Mouse (Mus musculus) neural tube, embryonic 11.5 days (tissue): ENCODE results near the gene Rragd. TPM values are rescaled to one million over a fixed set of nuclear protein-coding genes. Genes with fewer than 3 reads are reported as not detected.

Source experiments
- ATAC-seq: fragments of 200-750 bp; cut with Nextera tagmentation; 2 replicates; pipeline ENCODE4 v1.8.0; 2017; ENCODE audit warnings: moderate number of reproducible peaks, mild to moderate bottlenecking, moderate TSS enrichment, moderate library complexity; ENCODE audit not compliant: insufficient read depth, low FRiP score, low TSS enrichment
- DNase-seq: peaks from one replicate; pipeline ENCODE4 v3.0.0-alpha.2; 2015; ENCODE audit warnings: low spot score
- H3K27ac ChIP-seq: fragments of 300-500 bp; sonication (generic); 2 replicates; pipeline ENCODE4 v1.5.1; 2014; ENCODE audit warnings: low read depth, mild to moderate bottlenecking, low read length
- H3K27me3 ChIP-seq: fragments of 300-500 bp; sonication (generic); 2 replicates; pipeline ENCODE4 v1.6.1; 2014; ENCODE audit warnings: mild to moderate bottlenecking, low read length, mixed read lengths; ENCODE audit not compliant: control insufficient read depth, insufficient read depth
- H3K36me3 ChIP-seq: fragments of 300-500 bp; sonication (generic); 2 replicates; pipeline ENCODE4 v1.6.1; 2014; ENCODE audit warnings: mild to moderate bottlenecking, low read length, moderate library complexity, mixed read lengths; ENCODE audit not compliant: control insufficient read depth, insufficient read depth
- H3K4me1 ChIP-seq: fragments of 300-500 bp; sonication (generic); 2 replicates; pipeline ENCODE4 v1.6.1; 2014; ENCODE audit warnings: low read length, mixed read lengths; ENCODE audit not compliant: control insufficient read depth, insufficient read depth
- H3K4me2 ChIP-seq: fragments of 300-500 bp; sonication (generic); 2 replicates; pipeline ENCODE4 v1.6.1; 2014; ENCODE audit warnings: low read depth, mild to moderate bottlenecking, moderate library complexity
- H3K4me3 ChIP-seq: fragments of 300-500 bp; sonication (generic); 2 replicates; pipeline ENCODE4 v1.5.1; 2014; ENCODE audit warnings: low read depth, low read length
- H3K9ac ChIP-seq: fragments of 300-500 bp; sonication (generic); 2 replicates; pipeline ENCODE4 v1.6.1; 2014; ENCODE audit warnings: mild to moderate bottlenecking, low read length
- H3K9me3 ChIP-seq: fragments of 300-500 bp; sonication (generic); 2 replicates; pipeline ENCODE4 v1.6.1; 2016; ENCODE audit warnings: low read length; ENCODE audit not compliant: control insufficient read depth
- WGBS: fragments of 180-500 bp; shearing (Covaris S2); extraction: QIAGEN DNeasy Blood & Tissue Kit; methylation state at CpG from one replicate; pipeline ENCODE4 v1.1.7; 2014; 5-methylcytosine and 5-hydroxymethylcytosine counted together
- polyA plus RNA-seq: library from polyadenylated mRNA; unstranded; fragments of >200 nt; fragmentation: Nextera tagmentation; extraction: Ambion mirVana; gene quantifications from 2 replicates; pipeline ENCODE4 v1.2.1, GENCODE M21; 2014

The Rragd gene
- polyA plus RNA-seq, 1 experiment from 2014 or later, result 40.5 TPM

- no peak overlapping the region for H3K27ac ChIP-seq
- ATAC-seq (no peak), DNase-seq (no peak)
- WGBS, result 83% methylated on average over 4 of the region's 4 CpGs
- H3K4me3 ChIP-seq, result no peak overlapping the region
- no peak overlapping the region for H3K9ac ChIP-seq
- no peaks in the 10 kb centered on the region for H3K9me3 ChIP-seq
- no peaks in the 10 kb centered on the region for H3K4me1 ChIP-seq
- no peaks in the 10 kb centered on the region for H3K27me3 ChIP-seq
- peaks cover 11% of the 10 kb centered on the region for H3K36me3 ChIP-seq
- H3K4me2 ChIP-seq, result no peak overlapping the region
Measured at GRCm38 (mm10) chr4:33039826-33040225, 57.0 kb downstream of the Rragd start.

DNA sequence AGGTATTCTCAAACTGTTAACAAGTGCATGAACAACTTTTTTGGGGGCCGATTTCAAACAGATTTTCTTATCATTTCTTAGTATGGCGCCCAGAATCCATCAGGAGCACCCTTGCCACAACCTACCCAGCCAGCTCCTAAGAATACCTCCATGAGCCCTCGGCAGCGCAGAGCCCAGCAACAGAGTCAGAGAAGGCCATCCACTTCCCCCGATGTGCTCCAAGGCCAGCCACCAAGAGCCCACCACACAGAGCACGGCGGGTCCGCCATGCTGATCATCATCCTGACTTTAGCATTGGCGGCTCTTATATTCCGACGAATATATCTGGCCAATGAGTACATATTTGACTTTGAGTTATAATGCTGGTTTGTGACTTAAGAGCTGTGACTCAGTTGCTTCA is 66.8 kb downstream of the Rragd start:
- 96% methylated on average over 11 of the region's 11 CpGs for WGBS
- Histone ChIP-seq H3K36me3 (peaks cover 13% of the 10 kb centered on the region), H3K27ac (no peak overlapping the region), H3K4me1 (no peaks in the 10 kb centered on the region), H3K4me2 (no peak overlapping the region), H3K27me3 (no peaks in the 10 kb centered on the region), H3K9me3 (no peaks in the 10 kb centered on the region), H3K9ac (no peak overlapping the region), H3K4me3 (no peak overlapping the region)
- DNase-seq (no peak), ATAC-seq (no peak)

- Histone ChIP-seq H3K27me3 (no peaks in the 10 kb centered on the region), H3K4me1 (no peaks in the 10 kb centered on the region), H3K4me3 (no peak overlapping the region), H3K9ac (no peak overlapping the region), H3K27ac (no peak overlapping the region), H3K4me2 (no peak overlapping the region), H3K36me3 (peaks cover 3% of the 10 kb centered on the region; the same call in 1 of the 2 replicates), H3K9me3 (no peaks in the 10 kb centered on the region)
- WGBS, result 96% methylated on average over 3 of the region's 3 CpGs
- no peak for ATAC-seq
- DNase-seq, result no peak
Measured at GRCm38 (mm10) chr4:33052055-33052454, 69.2 kb downstream of the Rragd start.

DNA sequence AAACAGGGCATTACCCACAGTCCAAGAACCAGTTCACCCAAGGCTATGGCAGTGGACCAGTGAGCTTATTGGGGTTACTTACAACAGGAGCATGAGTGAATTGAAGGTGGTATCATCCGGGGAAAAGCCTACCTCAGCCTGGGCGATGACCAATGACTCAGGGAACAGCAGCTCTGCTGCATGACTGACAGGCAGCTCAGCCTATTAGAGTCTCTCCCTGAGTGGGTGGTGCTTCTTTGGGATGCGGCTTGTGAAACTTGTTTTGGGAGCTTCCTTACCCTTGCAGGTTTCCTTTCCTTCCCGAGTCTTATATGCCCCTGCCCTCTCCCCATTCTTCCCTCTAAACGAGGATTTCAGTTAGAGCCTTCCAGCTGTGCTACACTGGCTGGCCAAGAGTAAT is 69.8 kb downstream of the Rragd start:
- Histone ChIP-seq H3K4me1 (no peaks in the 10 kb centered on the region), H3K27ac (no peak overlapping the region), H3K4me3 (no peak overlapping the region), H3K9ac (no peak overlapping the region), H3K9me3 (no peaks in the 10 kb centered on the region), H3K36me3 (peaks cover 3% of the 10 kb centered on the region; the same call in 1 of the 2 replicates), H3K27me3 (no peaks in the 10 kb centered on the region), H3K4me2 (no peak overlapping the region)
- WGBS, result 88% methylated on average over 5 of the region's 5 CpGs
- DNase-seq, result no peak
- no peak for ATAC-seq

DNA sequence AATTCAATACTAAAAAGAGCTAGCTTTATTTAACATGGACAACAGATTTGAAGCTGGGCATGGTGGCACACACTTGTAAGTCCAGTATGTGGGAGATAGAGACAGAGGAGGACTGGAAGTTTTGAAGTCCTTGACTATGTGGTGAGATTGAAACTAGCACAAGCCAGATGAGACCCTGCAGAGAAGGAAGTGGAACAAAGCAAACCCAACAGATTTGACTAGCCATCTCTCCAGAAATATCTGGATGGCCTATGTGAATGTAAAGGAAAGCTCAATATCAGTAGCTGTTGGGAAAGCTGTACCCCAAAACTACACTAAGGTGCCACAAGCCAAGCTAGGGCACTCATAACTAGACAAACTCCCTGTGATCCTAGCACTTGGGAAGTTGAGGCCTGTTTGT is 71.6 kb downstream of the Rragd start:
- no peak overlapping the region for H3K4me3 ChIP-seq
- no peaks in the 10 kb centered on the region for H3K27me3 ChIP-seq
- H3K9me3 ChIP-seq, result no peaks in the 10 kb centered on the region
- no peak for DNase-seq
- H3K36me3 ChIP-seq, result no peaks in the 10 kb centered on the region
- ATAC-seq, result no peak
- no peak overlapping the region for H3K9ac ChIP-seq
- H3K4me1 ChIP-seq, result no peaks in the 10 kb centered on the region
- H3K27ac ChIP-seq, result no peak overlapping the region
- H3K4me2 ChIP-seq, result no peak overlapping the region

GRCm38 (mm10) chr4:33056317-33056716 is 73.5 kb downstream of the Rragd start:
- H3K4me1 ChIP-seq, result no peaks in the 10 kb centered on the region
- 88% methylated on average over 1 of the region's 1 CpGs for WGBS
- no peaks in the 10 kb centered on the region for H3K9me3 ChIP-seq
- ATAC-seq (no peak), DNase-seq (no peak)
- no peak overlapping the region for H3K9ac ChIP-seq
- H3K4me2 ChIP-seq, result no peak overlapping the region
- H3K27ac ChIP-seq, result no peak overlapping the region
- H3K4me3 ChIP-seq, result no peak overlapping the region
- H3K36me3 ChIP-seq, result no peaks in the 10 kb centered on the region
- H3K27me3 ChIP-seq, result no peaks in the 10 kb centered on the region

GRCm38 (mm10) chr4:33057890-33058687 is 75.3 kb downstream of the Rragd start:
- Histone ChIP-seq H3K4me1 (no peaks in the 10 kb centered on the region), H3K27ac (no peak overlapping the region), H3K4me2 (no peak overlapping the region), H3K36me3 (no peaks in the 10 kb centered on the region), H3K9ac (no peak overlapping the region), H3K4me3 (no peak overlapping the region), H3K9me3 (no peaks in the 10 kb centered on the region), H3K27me3 (no peaks in the 10 kb centered on the region)
- 76% methylated on average over 11 of the region's 11 CpGs for WGBS
- no peak for ATAC-seq
- no peak for DNase-seq

GRCm38 (mm10) chr4:33061158-33061557 is 78.3 kb downstream of the Rragd start:
- Histone ChIP-seq H3K27ac (no peak overlapping the region), H3K4me2 (no peak overlapping the region), H3K27me3 (no peaks in the 10 kb centered on the region), H3K4me3 (no peak overlapping the region), H3K36me3 (no peaks in the 10 kb centered on the region), H3K9me3 (no peaks in the 10 kb centered on the region), H3K9ac (no peak overlapping the region), H3K4me1 (no peaks in the 10 kb centered on the region)
- WGBS, result 59% methylated on average over 7 of the region's 7 CpGs
- ATAC-seq (no peak), DNase-seq (no peak)

DNA sequence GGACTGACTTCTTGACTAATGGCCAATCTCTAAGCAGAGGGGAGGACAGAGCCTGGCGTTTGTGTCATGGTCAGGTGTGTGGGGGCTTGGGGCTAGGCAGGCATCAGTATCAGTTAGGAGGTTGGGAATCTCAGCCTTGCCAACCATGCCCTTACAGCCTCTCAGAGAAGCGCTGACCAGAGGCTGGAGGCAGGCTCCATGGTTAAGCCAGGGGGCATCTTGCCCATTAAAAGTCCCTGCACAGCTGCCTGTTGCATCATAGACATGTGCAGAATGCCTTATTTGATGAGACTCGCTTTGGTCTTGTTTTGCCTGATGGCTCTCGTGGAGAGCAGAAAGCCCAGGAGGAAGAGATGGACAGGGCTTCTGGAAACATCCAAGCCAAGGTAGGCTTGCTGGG is 80.1 kb downstream of the Rragd start, which contains the start of gene Gabrr2:
TSS of gene Gabrr2 (plus strand) at position 19 of the 400 bp plus-strand sequence.
- WGBS, result 87% methylated on average over 4 of the region's 4 CpGs
- ATAC-seq (no peak), DNase-seq (no peak)
- no peaks in the 10 kb centered on the region for H3K9me3 ChIP-seq
- no peak within 1 kb of the TSS for H3K9ac ChIP-seq
- H3K4me2 ChIP-seq, result no peak within 1 kb of the TSS
- H3K4me1 ChIP-seq, result no peaks in the 10 kb centered on the region
- H3K36me3 ChIP-seq, result no peaks in the 10 kb centered on the region
- no peak within 1 kb of the TSS for H3K4me3 ChIP-seq
- no peak within 1 kb of the TSS for H3K27ac ChIP-seq
- no peaks in the 10 kb centered on the region for H3K27me3 ChIP-seq
